Mouse (Mus musculus): ENCODE data around the gene Gpc1.

The Gpc1 gene

DNA sequence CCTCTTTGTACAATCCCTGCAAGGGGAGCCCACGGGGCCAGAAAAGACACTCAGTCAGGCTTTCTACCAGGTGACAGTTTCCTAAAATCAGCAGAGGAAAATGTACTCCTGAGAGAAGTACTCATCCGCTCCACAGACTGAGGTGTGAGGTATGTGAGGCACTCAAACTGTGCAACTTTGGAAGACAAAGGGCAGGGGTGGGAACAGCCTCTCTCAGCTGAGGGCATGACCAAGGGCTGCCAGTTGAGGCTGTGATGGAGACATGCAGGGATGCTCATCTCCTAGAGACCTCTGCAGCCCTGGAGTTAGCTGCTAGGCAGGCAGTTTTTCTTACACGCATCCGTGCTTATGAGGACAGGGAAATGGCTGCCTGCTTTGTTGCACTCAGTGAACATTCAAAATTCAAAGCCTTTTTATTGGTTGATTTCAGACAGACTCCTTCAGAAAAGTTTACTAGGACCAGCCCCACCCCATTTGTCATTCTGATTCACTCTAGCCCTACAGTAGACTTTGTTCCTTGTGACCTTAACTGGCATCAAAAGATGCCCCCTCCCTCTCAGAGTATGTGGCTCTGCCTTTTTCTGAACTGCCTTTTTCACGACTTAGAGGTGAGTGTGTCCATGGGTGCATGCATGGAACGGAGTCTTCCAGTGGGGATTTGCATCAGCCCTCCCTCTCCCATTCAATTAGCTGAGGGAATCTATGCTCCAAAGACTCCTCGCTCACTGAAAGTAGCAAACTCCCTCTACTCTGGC is 57.6 kb downstream of the Gpc1 start:
- no peak for DNase-seq

DNA sequence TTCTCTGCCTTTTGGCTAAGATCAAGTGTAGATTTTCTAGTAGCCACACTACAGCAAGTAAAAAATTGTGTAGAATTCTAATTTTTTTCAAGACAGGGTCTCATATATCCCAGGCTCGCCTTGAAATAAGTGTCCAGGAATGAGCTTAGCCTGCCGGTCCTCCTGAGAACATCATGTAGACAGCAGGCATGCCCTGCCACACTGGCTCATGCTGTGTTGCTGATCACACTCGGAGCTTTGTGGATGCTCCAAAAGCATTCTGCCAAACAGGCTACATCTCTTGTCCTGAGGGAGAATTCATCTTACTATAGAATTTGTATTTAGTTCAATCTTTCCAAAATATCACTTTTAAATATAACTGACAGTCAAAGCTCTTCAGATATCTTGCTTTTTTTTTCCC is 61.3 kb downstream of the Gpc1 start:
- DNase-seq: no peak

DNA sequence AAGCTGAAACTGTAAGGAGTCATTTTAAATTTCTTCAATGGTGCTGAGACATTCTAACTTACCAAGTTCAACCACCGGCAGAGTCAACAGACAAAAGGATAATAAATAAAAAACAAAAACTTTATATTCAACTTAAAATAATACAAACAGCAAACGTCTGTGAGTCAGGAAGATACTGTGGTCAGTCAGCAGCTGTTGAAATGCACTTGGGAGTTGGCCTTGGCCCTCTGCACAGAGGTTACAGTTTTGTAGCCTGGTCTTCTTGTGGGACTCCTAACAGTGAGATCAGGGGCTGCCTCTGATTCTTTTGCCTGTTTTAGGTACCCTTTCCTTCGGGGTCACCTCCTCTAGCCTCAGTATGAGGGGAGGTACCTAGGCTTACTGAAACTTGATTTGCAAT is 62.5 kb downstream of the Gpc1 start:
- no peak for DNase-seq

DNA sequence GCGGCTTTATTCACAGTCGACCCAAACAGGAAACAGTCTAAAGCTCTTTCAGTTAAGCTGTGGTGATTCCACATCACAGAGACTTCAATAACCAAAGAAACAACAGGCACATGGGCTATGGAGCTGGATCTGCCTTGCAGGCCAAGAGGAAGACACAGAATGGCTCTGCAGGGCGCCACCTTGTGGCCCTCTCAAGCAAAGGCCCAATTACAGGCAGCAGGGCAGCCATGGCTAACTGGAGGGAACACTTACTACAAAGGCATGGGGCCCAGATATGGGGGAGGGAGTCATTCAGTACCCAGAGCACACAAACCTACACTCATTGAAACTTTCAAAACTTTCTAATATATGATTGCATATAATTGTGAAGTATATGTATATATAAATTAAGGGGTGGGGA is 63.6 kb downstream of the Gpc1 start:
- peak; percentile 71 for DNase-seq

DNA sequence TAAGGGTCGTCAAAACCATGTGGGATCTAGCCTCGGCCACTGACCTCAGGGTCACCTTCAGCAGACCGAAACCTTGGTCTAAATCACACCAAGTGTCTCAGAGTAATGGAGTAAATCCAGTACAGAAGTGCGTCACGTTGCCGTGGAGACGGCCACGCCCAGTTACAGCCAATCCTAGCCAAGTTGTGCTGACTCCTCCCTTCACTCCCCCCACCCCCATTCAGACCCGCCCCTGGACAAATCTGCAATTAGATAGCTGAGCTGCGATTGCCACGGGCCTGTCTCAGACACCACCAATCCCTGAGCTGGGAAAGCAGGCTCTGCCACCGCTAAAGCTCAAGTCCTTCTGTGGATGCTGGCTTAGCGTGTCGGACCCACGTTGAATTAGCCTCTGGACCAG is 71.3 kb downstream of the Gpc1 start, which contains the start of gene Ankmy1:
Gene Ankmy1 (minus strand): TSS at position 121 of the 400 bp plus-strand sequence.
- DNase-seq: peak; percentile 57

DNA sequence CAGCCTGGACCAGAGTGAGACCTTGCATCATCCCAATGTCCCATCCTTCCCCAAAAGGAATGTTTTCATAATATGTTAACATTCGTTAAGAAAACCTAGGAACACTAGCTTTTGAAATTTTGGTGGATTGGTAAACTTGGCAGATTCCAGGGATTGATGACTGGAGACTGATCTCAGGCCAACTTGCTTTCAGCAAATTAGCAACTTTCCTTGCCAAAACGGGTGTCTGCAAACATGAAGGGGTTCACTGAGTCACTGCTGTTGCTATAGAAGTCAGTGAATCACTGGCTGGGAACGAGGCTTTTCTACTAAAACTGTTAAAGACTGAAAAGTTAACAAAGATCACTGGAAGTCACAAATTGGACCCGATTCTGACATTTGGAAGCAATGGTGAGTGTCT is 72.2 kb downstream of the Gpc1 start:
- no peak for DNase-seq

DNA sequence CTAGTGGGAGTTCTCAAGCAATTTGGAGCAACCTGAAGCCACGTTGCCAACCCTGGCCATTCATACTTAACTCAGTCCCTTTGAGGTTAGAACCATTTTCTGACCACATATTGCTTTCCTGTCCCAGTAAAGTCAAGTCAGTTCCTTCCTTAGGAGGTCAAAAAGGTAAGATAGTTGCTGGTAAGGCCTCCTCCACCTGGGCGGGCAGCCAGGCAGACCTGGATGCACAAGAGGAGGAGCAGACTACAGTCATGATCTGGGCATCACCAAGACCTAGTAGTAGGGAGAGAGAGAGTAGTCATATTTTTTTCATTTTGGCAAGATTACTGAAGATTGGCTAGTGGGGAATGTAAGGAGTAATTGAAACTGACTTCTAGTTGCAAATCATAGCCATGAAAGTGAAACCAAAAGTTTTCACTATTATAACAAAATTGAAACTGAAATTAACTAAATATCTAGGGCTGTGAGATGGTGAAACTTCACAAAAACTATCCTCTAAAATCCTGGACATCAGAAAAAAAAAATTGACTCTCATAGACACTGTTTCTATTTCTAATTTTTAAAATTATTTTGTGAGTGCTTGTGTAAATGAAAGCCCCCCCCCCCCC is 74.4 kb downstream of the Gpc1 start:
- no peak for DNase-seq

DNA sequence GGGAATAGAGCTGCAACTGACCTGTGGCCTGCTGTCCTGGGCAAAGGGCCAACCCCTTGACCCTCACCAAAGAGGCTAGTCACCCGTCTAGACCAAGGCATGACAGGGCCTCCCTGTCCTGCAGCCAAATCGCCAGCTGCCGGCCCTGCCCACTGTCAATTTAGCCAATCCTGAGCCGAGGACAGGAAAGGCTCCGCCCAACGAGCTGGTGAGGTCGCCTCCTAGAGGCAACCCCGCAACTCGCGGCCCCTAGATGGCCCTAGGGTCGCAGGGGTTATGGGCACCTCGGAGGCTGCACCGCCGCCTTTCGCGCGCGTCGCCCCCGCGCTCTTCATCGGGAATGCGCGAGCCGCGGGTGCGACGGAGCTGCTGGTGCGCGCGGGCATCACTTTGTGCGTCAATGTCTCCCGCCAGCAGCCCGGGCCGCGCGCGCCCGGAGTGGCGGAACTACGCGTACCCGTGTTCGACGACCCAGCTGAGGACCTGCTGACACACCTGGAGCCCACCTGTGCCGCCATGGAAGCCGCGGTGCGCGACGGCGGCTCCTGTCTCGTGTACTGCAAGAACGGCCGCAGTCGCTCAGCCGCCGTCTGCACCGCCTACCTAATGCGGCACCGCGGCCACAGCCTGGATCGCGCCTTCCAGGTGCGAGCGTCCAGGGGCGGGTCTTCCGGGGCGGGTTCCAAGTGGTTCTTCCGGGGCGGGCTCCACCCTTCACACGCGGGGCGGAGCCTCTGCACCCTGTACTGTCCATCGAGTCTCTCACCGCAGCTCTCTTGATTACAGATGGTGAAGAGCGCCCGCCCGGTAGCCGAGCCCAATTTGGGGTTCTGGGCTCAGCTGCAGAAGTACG is 75.6 kb downstream of the Gpc1 start, which contains the start of gene Dusp28:
Gene Dusp28 (plus strand): TSS at position 203 of the 853 bp plus-strand sequence.
- DNase-seq: peak; percentile 85

DNA sequence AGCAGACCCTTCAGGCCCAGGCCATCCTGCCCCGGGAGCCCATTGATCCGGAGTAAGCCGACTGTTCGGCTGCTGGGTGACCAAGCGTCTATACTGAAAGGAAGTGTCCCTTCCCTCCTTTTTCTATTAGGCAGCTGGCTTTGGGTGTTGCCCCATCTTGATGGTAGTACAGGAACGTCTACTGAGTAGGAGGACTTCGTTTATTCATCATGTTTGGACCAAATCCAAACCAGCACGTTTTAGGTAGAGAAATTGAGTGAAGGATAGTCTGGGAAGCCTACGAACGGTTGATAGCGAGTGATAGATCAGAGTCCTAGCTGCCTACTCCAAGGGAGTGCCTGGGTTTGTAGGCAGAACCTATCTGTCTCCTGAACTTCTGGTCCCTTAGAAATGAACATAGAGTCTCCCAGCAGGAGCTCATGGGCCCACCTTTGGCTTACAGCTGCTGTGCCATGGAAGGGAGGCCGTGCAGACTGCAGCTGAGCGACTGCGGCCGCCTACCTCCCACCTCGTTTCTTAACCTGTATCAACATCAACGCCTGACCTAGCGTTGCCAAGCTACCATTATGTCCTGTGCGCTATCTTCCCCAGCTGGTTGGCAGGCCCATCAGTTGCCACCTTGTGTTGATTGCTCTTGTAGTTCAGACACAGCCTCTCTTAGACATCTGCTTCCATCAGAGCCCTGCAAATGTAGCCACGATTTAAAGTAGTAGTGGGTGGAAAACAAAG is 76.4 kb downstream of the Gpc1 start:
- DNase-seq: no peak

DNA sequence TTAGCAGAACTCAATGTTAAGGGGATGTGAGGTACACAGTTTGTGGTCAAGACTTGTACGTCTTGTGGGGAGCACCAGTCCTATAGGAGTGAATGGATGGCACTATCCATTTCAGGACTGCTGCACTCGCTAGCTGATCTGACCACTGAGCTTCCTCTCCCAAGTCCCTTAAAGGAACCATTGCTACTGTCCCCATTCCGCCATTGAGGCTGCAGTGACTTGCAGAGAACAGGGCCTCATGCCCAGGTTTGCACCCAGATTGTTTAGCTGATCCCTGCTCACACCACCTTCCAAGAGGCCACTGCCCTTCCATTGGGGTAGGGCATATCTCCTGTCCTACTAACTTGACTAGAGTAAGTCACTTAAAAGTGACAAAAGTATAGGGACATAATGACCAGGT is 77.2 kb downstream of the Gpc1 start:
- no peak for DNase-seq

DNA sequence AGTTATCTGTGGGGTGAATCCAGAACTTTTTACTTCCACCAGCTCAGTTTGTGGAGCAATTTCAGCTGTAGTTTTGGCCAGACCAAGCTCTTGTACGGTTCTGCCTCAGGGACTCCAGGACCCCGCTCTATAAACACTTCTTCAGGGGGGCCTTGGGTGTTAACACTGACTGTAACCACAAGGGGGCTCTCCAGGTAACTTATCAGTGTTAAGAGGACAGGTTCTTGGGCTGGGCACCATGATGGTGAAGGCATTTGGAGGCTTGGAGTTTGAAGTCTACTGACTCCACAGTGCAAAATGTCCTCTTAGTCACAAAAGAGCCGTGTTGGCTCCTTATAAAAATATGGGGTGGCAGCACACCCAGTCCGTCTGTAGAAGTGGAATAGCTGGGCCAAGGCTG is 77.6 kb downstream of the Gpc1 start:
- no peak for DNase-seq

Measured in right cerebral cortex, postnatal 25 days (tissue).